25 mouse cellular contexts compared by ENCODE assay signal in the genomic region with DNA sequence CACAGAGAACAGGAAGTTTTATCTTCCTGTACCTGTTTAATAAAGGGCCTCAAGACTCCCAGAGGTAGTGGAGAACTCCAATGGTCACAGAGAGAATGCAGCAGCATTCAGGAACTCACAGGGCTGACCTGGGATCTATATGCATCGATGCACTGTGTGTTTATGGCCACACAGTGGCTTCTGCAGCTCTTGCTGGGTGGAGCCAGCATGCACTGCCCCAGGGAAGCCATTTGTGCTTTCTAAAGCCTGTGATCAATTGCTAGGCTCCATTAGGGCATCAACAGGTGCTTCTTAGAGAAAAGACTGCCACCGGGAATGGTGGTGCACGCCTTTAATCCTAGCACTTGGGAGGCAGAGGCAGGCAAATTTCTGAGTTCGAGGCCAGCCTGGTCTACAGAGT. TPM values are rescaled to one million over a fixed set of nuclear protein-coding genes. Genes with fewer than 3 reads are reported as not detected.
"Had no signal": no experiment of that assay in that cellular context is flagged by ENCODE, and none has a peak within 500 bp of the region (broad histone marks: within the 10 kb centered on the region; RNA-seq: fewer than 3 reads in every experiment).

No protein-coding gene starts in this region.

- H3K27ac ChIP-seq: limb, embryonic 12.5 days; limb, embryonic 15.5 days; liver, embryonic 14.5 days; lung, embryonic 15.5 days; neural tube, embryonic 12.5 days; neural tube, embryonic 15.5 days had no signal

- H3K27me3 ChIP-seq: limb, embryonic 12.5 days; limb, embryonic 15.5 days; lung, embryonic 15.5 days; neural tube, embryonic 12.5 days; neural tube, embryonic 15.5 days had no signal

- H3K9ac ChIP-seq: limb, embryonic 12.5 days; limb, embryonic 15.5 days; liver, embryonic 14.5 days; liver, postnatal 0 days; lung, embryonic 15.5 days; neural tube, embryonic 12.5 days; neural tube, embryonic 15.5 days had no signal

- ATAC-seq: liver, postnatal 0 days had no signal

- H3K4me3 ChIP-seq: limb, embryonic 12.5 days; limb, embryonic 15.5 days; lung, embryonic 15.5 days; neural tube, embryonic 12.5 days; neural tube, embryonic 15.5 days had no signal

- DNase-seq: kidney, adult 18-20 months; kidney, adult 9 months; kidney, postnatal 4 days; layer of hippocampus, adult 9-11 months; left cerebral cortex, postnatal 4 days; liver, postnatal 0 days; lung, postnatal 10 days; midbrain, embryonic 14.5 days; right cerebral cortex, adult 18-20 months; thymus, postnatal 25 days had no signal

- H3K4me2 ChIP-seq: limb, embryonic 12.5 days; limb, embryonic 15.5 days; liver, embryonic 11.5 days; lung, embryonic 15.5 days; midbrain, embryonic 11.5 days; neural tube, embryonic 12.5 days; neural tube, embryonic 15.5 days had no signal

- H3K9me3 ChIP-seq: limb, embryonic 12.5 days; limb, embryonic 15.5 days; lung, embryonic 15.5 days; neural tube, embryonic 12.5 days; neural tube, embryonic 15.5 days had no signal

RNA-seq across cellular contexts. Expression of a gene that starts 4.6 kb away (rescaled TPM):
- total RNA-seq: megakaryocyte progenitor cell, adult 5-6 weeks; megakaryocyte-erythroid progenitor cell, adult 5-6 weeks had no signal
- polyA plus RNA-seq: kidney, embryonic 16.5 days; limb, embryonic 12.5 days; limb, embryonic 15.5 days; liver, embryonic 11.5 days; liver, embryonic 14.5 days; liver, postnatal 0 days; midbrain, embryonic 11.5 days; neural tube, embryonic 12.5 days; small intestine, adult 2 months; spleen, adult 2 months; stomach, embryonic 16.5 days; thymus, postnatal 0 days had no signal
